Mouse (Mus musculus) embryonic facial prominence, embryonic 14.5 days (tissue): ENCODE results near the gene Sgk1. TPM values are rescaled to one million over a fixed set of nuclear protein-coding genes. Genes with fewer than 3 reads are reported as not detected.
"Not testable (repeated sequence)": the region's sequence is repeated elsewhere in the genome, so short reads cannot be mapped to it uniquely, and the experiment has no call there.

Source experiments
- ATAC-seq: fragments of 200-750 bp; cut with Nextera tagmentation; 2 replicates; pipeline ENCODE4 v1.8.0; 2017; ENCODE audit warnings: low read depth, moderate number of reproducible peaks, moderate TSS enrichment
- DNase-seq: peaks from one replicate; pipeline ENCODE4 v3.0.0-alpha.2; 2015; ENCODE audit warnings: low spot score
- H3K27ac ChIP-seq: fragments of 300-500 bp; sonication (generic); replicated peaks from 2 replicates; pipeline ENCODE4 v1.5.1; 2014; ENCODE audit warnings: low read depth, mild to moderate bottlenecking, low read length, moderate library complexity
- H3K27me3 ChIP-seq: fragments of 300-500 bp; sonication (generic); replicated peaks from 2 replicates; pipeline ENCODE4 v1.6.1; 2014; ENCODE audit warnings: low read length; ENCODE audit not compliant: control insufficient read depth, insufficient read depth
- H3K36me3 ChIP-seq: fragments of 300-500 bp; sonication (generic); 2 replicates; pipeline ENCODE4 v1.6.1; 2014; ENCODE audit warnings: low read length, mixed read lengths; ENCODE audit not compliant: control insufficient read depth, insufficient read depth
- H3K4me1 ChIP-seq: fragments of 300-500 bp; sonication (generic); 2 replicates; pipeline ENCODE4 v1.6.1; 2014; ENCODE audit warnings: antibody characterized with exemption, low read length; ENCODE audit not compliant: control insufficient read depth, insufficient read depth
- H3K4me2 ChIP-seq: fragments of 300-500 bp; sonication (generic); 2 replicates; pipeline ENCODE4 v1.6.1; 2014; ENCODE audit warnings: low read depth, mild to moderate bottlenecking, low read length, moderate library complexity, mixed read lengths
- H3K4me3 ChIP-seq: fragments of 300-500 bp; sonication (generic); 2 replicates; pipeline ENCODE4 v1.5.1; 2014; ENCODE audit warnings: low read depth, mild to moderate bottlenecking, low read length
- H3K9ac ChIP-seq: fragments of 300-500 bp; sonication (generic); 2 replicates; pipeline ENCODE4 v1.6.1; 2014; ENCODE audit warnings: low read depth, mild to moderate bottlenecking, low read length, moderate library complexity, mixed read lengths
- H3K9me3 ChIP-seq: fragments of 300-500 bp; sonication (generic); 2 replicates; pipeline ENCODE4 v1.6.1; 2016; ENCODE audit warnings: low read length; ENCODE audit not compliant: control insufficient read depth
- WGBS: fragments of 180-500 bp; shearing (Covaris S2); extraction: QIAGEN DNeasy Blood & Tissue Kit; methylation state at CpG from one replicate; pipeline ENCODE4 v1.1.7; 2014; 5-methylcytosine and 5-hydroxymethylcytosine counted together
- polyA plus RNA-seq: library from polyadenylated mRNA; unstranded; fragments of >200 nt; fragmentation: Nextera tagmentation; extraction: Ambion mirVana; gene quantifications from 2 replicates; pipeline ENCODE4 v1.2.1, GENCODE M21; 2014

Gene Sgk1
- polyA plus RNA-seq, 1 experiment from 2014 or later: 33.8 TPM

DNA sequence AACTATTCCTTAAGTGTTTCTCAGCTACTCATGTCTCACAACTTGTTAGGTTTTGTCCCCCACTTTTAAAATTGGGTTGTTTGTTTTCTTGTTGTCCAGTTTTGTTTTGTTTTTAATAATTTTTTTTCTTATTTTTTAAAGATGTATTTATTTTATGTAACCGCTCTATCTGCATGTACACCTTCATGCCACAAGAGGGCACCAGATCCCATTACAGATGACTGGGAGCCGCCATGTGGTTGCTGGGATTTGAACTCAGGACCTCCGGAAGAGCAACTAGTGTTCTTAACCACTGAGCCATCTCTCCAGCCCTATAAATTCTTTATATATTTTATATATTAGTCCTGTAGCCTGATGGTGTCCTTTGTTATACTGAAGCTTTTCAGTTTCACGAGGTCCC is 136.6 kb downstream of the Sgk1 start:
- Histone ChIP-seq H3K4me1 (no peaks in the 10 kb centered on the region), H3K27ac (no peak overlapping the region), H3K27me3 (no peaks in the 10 kb centered on the region), H3K4me2 (no peak overlapping the region), H3K4me3 (no peak overlapping the region), H3K9me3 (no peaks in the 10 kb centered on the region), H3K9ac (no peak overlapping the region), H3K36me3 (no peaks in the 10 kb centered on the region)
- ATAC-seq (no peak), DNase-seq (no peak)
- WGBS: 93% methylated on average over 4 of the region's 4 CpGs

DNA sequence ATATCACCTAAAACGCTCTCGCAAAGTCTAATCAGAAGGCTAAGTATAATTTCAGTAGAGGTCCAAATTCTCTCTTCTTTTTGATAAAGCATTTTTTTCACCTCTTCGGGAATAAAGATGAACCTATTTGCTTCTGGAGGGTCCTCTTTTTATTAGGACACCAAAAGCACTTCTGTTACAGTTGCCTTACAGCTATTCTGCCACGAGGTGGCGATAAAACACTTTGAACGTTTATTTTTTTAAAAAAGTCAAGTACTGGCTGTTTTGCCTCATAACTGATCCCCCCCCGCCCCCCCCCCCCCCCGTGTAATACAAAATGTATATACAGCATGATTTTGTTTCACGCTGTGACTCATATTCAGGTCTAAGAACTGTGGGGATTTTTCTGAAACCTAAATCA is 152.3 kb downstream of the Sgk1 start:
- peak; percentile 27 for DNase-seq
- Histone ChIP-seq H3K36me3 (no peaks in the 10 kb centered on the region), H3K9ac (no peak overlapping the region), H3K4me1 (no peaks in the 10 kb centered on the region), H3K4me3 (no peak overlapping the region), H3K4me2 (no peak overlapping the region), H3K27me3 (no peaks in the 10 kb centered on the region), H3K27ac (no peak overlapping the region), H3K9me3 (no peaks in the 10 kb centered on the region)
- ATAC-seq: no peak
- WGBS: 12% methylated on average over 9 of the region's 9 CpGs

DNA sequence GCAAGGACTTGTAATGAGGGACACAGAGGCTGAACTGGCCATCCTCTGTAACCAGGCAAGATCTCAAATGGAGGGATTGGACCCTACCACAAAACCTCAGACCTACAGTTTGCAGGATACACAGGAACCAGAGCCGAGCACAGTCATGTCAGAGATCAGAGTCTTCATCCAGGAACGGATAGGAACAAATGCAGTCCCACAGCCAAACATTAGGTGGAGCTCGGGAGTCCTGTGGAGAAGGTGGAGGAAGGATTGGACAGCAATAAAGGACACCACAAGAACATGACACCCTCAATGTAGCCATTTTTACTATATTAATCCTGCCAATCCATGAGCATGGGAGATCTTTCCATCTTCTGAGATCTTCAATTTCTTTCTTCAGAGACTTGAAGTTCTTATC is 154.3 kb downstream of the Sgk1 start:
- not testable (repeated sequence) for H3K4me3 ChIP-seq, ATAC-seq, H3K36me3 ChIP-seq, H3K27ac ChIP-seq, H3K27me3 ChIP-seq, H3K9me3 ChIP-seq, H3K9ac ChIP-seq, H3K4me1 ChIP-seq, H3K4me2 ChIP-seq
- peak; percentile 27 for DNase-seq
- WGBS: 2% methylated on average over 3 of the region's 3 CpGs

Other genes with a start within 250 kb of the Sgk1 start
- not detected in 2 replicates for gene 4930444G20Rik, start 185.9 kb downstream of the Sgk1 start, polyA plus RNA-seq